Mouse (Mus musculus): Measurements from ENCODE around the gene Gm33543. TPM values are rescaled to one million over a fixed set of nuclear protein-coding genes. Genes with fewer than 3 reads are reported as not detected.
A peak's percentile ranks its signal among the peaks of the same experiment; 100 is the strongest.

The Gm33543 gene
- total RNA-seq, 4 experiments from 2014 or later, result 0.26 TPM; not detected in 3

DNA sequence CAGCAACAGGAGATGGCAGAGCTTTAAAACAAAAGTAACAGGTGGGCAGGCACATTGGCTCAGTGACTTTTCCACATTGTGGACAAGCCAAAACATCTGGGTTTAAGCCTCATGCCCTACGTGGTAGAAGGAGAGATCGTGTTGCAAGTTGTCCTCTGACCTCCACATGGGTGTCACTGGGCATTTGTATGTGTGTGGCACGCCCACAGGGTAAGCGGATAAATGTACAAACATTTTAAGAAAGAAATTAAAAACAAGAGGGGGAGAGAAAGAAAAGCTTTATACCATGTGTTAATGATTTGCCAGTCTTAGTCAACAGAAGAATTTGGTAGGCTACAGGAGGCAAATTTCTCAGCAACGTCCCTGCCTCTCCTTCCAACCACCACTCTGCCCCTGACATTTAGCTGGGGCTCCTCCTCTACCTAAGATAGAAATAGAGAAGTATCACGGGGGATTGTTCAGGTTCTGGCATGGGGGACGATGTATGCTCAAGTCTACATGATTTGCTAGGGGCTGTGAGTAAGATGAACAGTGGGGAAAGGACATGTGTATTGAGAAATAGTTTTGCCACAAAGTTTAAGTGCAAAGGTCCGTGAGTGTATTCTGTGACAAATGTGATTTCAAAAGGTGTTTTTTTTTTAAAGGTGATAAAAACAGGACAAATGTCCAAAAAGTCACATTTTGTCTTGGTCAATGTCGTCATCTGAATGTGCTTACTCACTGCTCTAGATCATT, 6.0 kb downstream of the Gm33543 start:
- no peak for DNase-seq (ENCODE audit: low spot score in 2 of 2)

- no peak for DNase-seq (ENCODE audit: low spot score in 2 of 2)
Measured at GRCm38 (mm10) chr10:95830891-95831290, 11.8 kb downstream of the Gm33543 start.

DNA sequence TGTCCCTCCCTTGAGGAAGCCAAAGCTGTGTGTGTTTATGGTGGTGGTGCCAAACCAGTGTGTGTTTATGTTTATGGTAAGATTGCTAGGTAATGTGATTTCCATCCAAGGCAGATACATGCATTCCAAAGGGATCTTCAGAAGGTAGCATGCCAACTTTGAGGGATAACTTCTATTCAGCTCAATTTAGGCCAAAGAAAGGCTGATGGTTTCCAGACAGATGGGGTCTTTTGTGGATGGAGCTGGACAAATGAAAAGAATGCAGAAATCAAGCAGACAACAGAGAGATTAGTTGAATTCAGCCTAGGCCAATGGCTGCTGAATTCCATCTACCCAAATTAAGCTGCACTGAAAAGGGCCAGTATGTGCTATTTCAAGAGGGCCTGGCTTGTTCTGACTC, 13.3 kb downstream of the Gm33543 start:
- DNase-seq (ENCODE audit: low spot score in 2 of 2), result no peak

GRCm38 (mm10) chr10:95828374-95828773, 14.4 kb downstream of the Gm33543 start:
- DNase-seq (ENCODE audit: low spot score in 2 of 2), result no peak

DNA sequence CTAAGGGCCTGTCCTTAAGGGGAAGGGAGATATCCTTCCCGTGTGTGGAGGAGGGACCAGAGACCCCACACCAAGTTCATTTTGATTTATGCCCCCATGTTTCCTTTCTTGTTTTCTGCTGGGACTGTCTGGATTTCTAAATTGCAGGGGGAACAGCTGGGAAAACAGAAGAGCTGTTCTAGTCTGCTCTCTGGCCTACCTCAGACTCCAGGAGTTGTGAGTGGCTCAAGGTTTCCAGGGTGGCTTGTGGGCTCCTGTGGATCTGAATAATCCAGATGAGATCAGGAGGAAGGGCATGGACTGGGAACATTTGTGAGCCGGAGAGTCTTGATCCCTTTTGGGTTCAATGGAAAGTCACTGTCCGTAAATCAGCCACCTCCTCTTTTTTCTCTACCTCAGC, 17.1 kb downstream of the Gm33543 start:
- DNase-seq (ENCODE audit: low spot score in 2 of 2), result no peak

DNA sequence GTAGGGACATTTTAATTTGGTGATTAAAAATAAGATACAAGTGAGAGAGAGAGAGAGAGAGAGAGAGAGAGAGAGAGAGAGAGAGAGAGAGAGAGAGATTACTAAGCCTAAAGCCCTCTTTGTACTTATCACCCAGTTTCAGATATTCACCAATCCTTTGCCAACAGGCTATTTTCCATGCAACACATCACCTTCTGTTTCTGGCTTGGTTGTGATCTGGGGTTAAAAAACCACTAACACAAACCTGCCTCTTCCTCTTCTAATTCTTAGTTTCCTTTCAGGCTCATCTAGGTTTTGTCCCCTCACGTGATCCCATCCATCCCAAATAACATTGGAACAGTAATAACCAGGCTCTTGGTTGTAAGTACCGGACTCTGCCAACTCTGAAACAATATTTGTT, 24.2 kb downstream of the Gm33543 start:
- no peak for DNase-seq (ENCODE audit: low spot score in 2 of 2)

GRCm38 (mm10) chr10:95817419-95818161, 25.1 kb downstream of the Gm33543 start:
- no peak for DNase-seq (ENCODE audit: low spot score in 2 of 2)

DNA sequence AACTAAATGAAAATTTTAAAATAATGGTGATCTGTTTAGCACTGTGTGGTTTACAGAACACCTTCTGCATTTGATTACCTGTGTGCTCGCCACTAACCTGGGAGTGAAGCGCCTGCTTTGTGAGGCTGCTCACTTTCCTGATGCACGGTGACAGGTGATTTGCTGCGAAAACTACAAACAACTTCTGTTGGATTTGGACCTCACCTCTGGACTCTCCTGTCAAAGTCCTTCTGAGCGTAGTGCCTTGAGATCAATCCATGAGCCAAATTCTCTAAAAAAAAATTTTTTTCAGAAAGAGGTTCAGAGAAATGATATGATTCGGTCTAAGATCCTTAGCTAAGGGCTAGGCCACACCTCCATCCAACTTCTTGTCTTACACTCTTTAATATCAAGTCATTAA, 28.4 kb downstream of the Gm33543 start:
- no peak for DNase-seq (ENCODE audit: low spot score in 2 of 2)

- no peak for DNase-seq (ENCODE audit: low spot score in 2 of 2)
Measured at GRCm38 (mm10) chr10:95811869-95812268, 30.9 kb downstream of the Gm33543 start.

DNA sequence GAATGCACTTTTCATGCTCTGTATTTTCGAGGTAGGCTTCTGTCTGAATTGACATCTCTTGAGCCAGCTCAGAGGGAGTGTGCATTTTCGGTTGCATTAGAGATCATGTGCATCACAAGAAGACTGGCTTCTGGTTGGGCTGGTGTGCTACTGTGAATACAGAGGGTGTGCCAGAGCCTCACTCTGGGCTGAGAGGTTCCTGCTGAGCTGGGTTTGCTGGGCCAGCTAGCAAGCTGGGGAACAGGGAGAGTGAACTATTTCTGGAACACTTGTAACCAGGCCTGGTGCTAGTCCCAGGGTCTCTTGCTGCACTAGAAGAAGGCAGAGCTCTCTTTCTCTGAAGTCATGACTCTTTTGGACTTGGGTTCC, 41.3 kb downstream of the Gm33543 start:
- DNase-seq (ENCODE audit: low spot score in 2 of 2), result no peak

GRCm38 (mm10) chr10:95800693-95801442, 41.9 kb downstream of the Gm33543 start:
- no peak for DNase-seq (ENCODE audit: low spot score in 2 of 2)

DNA sequence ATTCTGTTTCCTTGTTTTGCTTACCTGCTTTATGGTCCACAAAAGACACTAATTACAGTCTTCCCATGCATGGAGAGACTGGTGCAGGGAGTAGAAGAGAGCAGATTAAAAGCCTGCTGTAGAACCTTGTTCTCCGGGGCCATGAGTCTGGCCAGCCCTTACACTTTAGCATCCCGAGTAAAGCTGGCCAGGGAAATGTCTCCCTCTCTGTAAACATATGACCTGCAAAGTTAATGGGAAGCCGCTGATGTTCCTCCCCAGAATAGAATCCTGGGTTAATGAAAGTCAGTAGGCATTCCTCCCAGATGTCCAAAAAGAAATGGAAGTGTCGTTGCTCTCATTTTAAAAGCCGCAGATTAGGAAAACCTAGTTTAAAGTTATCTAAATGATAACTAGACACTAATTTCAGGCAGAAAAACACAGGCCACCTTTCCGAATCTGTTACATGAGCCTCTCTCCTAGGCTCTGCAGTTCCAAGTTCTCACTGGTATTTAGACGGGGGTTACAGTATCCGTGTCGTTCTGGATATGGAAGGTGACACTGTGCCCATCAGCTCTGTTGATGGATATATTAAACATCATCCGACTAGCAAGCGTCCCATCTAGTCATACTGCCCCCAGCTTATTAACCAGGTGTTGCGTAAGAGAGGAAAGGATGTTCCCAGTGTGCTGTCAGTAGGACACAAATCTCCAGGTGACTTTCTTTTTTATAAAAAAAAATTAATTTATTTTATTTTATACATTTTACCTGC, 44.9 kb downstream of the Gm33543 start:
- no peak for DNase-seq (ENCODE audit: low spot score in 2 of 2)

- no peak for DNase-seq (ENCODE audit: low spot score in 2 of 2)
Measured at GRCm38 (mm10) chr10:95795500-95795899, 47.2 kb downstream of the Gm33543 start.

DNA sequence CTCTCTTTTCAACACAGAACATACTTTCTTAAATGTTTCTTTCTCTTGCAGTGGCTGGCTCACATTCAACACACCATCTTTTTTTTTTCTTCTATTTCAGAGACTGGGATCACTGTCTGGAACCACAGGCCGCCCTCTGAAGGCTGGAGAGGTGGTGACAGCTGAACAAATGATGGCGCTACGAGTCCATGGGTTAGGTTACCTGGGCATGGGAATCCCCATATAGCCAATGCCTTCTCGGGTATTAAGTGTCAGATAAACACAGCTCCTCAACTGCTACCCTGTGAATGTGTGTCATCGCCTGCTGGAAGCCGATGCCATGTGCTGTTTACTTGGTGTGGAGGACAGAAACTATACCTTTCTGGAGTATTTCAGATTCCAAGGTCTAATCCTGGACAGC, 48.0 kb downstream of the Gm33543 start:
- no peak for DNase-seq (ENCODE audit: low spot score in 2 of 2)

GRCm38 (mm10) chr10:95791427-95791804, 51.3 kb downstream of the Gm33543 start:
- DNase-seq (ENCODE audit: low spot score in 2 of 2), result no peak

DNA sequence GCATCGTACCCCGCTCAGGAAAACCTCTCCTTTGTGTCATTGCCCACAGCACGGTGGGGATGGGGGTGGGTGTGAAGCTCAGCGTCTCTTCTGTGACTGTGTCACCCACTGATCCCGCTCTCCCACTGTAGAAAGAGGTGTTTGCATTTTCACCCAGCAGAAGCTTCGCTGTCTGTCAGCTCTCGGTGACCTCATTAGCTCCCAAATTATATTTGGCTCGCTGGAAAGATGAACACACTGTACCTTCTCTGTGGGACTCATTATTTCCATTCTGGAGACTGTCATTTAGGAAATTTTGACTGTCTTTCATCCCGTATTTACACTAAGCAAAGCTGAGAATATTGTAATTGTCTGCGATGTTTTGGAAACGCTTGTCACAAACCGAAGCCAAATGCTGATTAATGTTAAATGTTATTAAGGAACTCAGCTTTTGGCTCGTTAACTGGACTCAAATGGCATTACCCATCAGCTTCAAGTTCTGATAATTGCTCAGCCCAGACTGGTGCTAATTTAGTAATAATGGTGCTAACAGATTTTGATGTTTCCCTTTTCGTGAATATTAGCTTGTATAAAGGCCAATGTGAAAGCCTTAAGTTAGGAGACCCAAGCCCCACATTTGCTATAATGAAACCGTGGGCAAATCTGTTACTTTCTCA, 51.8 kb downstream of the Gm33543 start:
- peak in 1 of 2 experiments; percentile 28 for DNase-seq (ENCODE audit: low spot score in 2 of 2)

GRCm38 (mm10) chr10:95787176-95787575, 55.6 kb downstream of the Gm33543 start:
- DNase-seq (ENCODE audit: low spot score in 2 of 2), result peak in 1 of 2 experiments; percentile 15

GRCm38 (mm10) chr10:95784837-95785236, 57.9 kb downstream of the Gm33543 start:
- DNase-seq (ENCODE audit: low spot score in 2 of 2), result no peak

- DNase-seq (ENCODE audit: low spot score in 2 of 2), result no peak
Measured at GRCm38 (mm10) chr10:95780881-95781600, 61.7 kb downstream of the Gm33543 start.

DNA sequence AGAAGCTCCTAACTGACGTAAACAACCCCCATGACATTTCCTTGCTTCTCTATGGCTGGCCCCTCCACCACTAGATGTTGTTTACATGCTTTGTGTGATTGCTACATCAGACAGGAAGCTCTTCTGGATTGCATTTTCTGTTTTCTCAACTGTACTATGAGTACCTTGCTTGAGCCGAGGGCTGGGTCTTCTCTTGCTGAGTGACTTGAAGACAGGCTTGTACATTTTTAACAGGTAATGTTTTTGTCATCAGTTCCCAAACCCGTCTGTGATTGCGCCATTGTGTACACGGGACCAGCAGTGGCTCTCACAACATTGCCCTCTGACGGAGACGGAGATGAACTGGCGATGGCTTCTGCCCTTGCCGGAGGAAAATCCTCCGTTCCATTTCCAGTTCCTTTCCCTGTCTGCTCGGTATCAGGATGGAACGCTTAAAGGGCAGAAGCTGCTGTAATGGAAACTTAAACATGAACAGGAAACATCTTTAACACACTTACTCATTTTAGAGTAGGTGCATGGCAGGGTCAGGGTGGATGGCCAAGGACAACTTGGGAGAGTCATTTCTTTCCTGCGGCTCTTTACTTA, 62.8 kb downstream of the Gm33543 start:
- DNase-seq (ENCODE audit: low spot score in 2 of 2), result no peak
